Mouse (Mus musculus): ENCODE measurements around the gene Vgll2.

DNA sequence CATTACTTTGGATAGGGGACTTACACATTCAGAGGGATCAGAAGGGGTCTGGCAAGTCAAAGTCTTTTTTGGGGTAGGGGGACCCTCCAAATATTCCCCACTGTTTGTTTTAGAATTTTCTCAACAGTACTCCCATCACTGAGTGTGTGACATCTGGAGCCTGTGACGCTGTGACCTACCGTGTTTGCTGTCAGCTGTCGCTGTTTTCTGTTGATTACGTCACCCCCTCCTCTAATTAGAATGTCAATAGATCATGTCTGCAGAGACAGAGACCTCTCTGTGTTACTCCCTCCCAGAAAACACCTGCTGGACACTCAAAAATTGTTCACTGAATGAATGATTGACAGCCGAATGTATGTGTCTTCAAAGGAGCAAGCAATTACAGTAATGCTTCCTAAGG is 20.8 kb downstream of the Vgll2 start:
- TF ChIP-seq GATA1 (IDR thresholded peaks at IDR 0.05; ENCODE audit: borderline replicate concordance, low read length) (no peak), FLI1 (IDR thresholded peaks at IDR 0.05; ENCODE audit: low read length) (no peak)

Measured in megakaryocyte, embryonic 14.5 days (primary cell).